Mouse (Mus musculus): ENCODE measurements around the gene Sde2. TPM values are rescaled to one million over a fixed set of nuclear protein-coding genes. Genes with fewer than 3 reads are reported as not detected.

Gene Sde2
- polyA plus RNA-seq, 1 experiment, result 15.3 TPM

DNA sequence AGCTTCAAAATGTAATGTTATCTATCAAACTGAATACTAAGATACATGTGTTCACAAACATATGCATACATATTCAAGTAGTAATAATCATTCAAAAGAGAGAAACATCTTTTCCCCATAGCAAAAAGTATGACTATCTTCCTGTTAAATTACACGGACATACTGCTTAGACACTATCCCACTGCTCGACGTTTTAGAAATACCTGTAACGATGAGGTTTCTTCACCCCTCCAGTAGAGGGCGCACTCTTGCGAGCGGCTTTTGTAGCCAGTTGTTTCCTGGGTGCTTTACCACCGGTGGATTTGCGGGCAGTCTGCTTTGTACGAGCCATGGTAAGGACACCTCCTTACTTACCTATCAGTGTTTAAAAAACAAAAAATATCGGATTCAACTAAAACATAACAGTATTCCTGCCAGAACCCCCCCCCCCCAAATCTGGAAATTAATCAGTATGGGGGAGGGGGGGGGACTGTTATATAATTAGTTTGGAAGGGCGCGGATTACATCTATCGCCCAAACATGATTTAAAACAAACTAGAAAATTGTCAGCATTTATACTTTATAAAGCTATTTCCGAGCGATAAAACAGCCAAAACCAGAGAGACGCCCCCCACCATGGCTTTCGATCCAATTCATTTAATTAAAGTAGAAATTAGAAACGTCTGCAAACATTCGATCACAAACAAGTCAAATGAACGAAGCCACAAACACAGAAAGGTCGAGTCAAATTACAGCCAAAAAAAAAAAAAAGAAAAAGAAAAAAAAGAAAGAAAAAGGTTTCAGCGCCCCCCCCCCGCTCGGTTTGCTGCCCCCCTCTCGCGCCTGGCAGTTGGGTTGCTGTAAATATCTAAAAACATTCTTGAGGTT, 39.1 kb upstream of the Sde2 start:
- peak overlapping the region; percentile 92 for H3K4me2 ChIP-seq (ENCODE audit: low read depth)

DNA sequence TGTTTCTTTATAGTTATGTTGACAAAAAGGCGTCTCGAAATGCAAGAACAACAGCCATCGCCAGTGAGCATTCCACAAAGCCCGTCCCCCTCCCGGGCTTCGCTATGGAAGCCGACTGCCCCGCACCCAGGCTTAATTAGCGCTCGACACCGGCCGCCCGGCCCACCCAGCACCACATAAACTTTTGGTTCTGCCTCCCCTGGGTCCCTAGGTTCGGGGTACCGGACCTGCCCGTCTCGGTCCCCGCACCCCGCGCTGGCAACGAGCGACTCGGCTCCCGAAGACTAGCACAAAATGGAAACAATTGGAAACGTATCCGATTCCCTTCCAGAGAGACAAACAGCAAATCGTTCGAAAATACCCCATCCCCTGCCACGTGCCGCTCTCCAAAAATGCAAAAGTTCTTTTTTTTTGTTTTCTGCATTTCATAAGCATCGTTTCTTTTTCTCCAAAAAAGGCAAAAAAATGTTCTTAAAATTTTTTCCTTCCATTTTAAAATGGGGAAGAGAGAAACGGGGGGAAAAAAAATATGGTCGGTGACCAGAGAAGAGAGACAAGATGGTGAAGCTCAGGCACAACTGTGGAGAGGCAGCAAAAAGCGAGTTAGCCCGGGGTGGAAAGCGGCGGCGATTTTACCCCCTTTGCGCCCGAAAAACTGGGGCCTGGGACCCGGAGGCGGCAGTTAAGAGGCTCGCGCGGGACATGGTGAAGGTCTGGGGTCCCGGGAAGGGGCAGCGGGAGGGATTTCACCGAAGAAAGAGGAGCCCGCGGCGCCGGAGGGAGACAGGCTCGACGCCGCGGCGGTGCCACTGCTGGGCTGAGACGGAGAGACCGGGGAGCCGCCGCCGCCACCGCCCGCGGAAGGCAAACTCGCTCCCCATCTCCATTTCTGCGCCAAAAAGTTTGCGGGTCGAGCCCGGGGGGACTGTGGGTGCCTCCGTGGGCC, 38.2 kb upstream of the Sde2 start:
- Histone ChIP-seq H3K79me2 (ENCODE audit: control insufficient read depth, insufficient read depth) (peaks cover 52% of the 10 kb centered on the region), H3K27me3 (ENCODE audit: control insufficient read depth, insufficient read depth, insufficient read length) (no peaks in the 10 kb centered on the region), H3K4me3 (peak overlapping the region; percentile 96), H3K4me2 (ENCODE audit: low read depth) (peak overlapping the region; percentile 92), H3K36me3 (ENCODE audit: control insufficient read depth, insufficient read depth) (peaks cover 29% of the 10 kb centered on the region), H3ac (ENCODE audit: control insufficient read depth, insufficient read length) (peak overlapping the region; percentile 88)
- TF ChIP-seq E2F4 (IDR thresholded peaks at IDR 0.05; ENCODE audit: insufficient read depth) (no peak), TCF12 (IDR thresholded peaks at IDR 0.05; ENCODE audit: insufficient read depth, poor library complexity, severe bottlenecking) (no peak), CEBPB (IDR thresholded peaks at IDR 0.05; ENCODE audit: insufficient read depth, poor library complexity, severe bottlenecking) (no peak), SRF (IDR thresholded peaks at IDR 0.05; ENCODE audit: control insufficient read depth, insufficient read length, low read depth) (no peak), USF1 (IDR thresholded peaks at IDR 0.05; ENCODE audit: low read depth) (no peak), TCF3 (IDR thresholded peaks at IDR 0.05; ENCODE audit: insufficient read length, low read depth) (no peak), MAX (IDR thresholded peaks at IDR 0.05; ENCODE audit: low read depth) (no peak), MYOG (IDR thresholded peaks at IDR 0.05; ENCODE audit: control insufficient read depth in 1 of 3, insufficient read depth in 1 of 3, insufficient read length in 2 of 3, low read depth in 2 of 3) (no peak), POLR2AphosphoS2 (IDR thresholded peaks at IDR 0.05; ENCODE audit: insufficient read length, low read depth) (no peak), POLR2A (IDR thresholded peaks at IDR 0.05; ENCODE audit: insufficient read length, low read depth) (no peak), REST (IDR thresholded peaks at IDR 0.05; ENCODE audit: insufficient read depth, insufficient read length) (no peak), MYOD1 (IDR thresholded peaks at IDR 0.05; ENCODE audit: control insufficient read depth in 1 of 3, insufficient read length in 2 of 3, low read depth in 2 of 3) (no peak)

More for the DNA sequence above, 39.1 kb upstream of the Sde2 start:
- Histone ChIP-seq H3K79me2 (ENCODE audit: control insufficient read depth, insufficient read depth) (peaks cover 58% of the 10 kb centered on the region), H3K4me3 (peak overlapping the region; percentile 96), H3ac (ENCODE audit: control insufficient read depth, insufficient read length) (peak overlapping the region; percentile 88), H3K27me3 (ENCODE audit: control insufficient read depth, insufficient read depth, insufficient read length) (no peaks in the 10 kb centered on the region), H3K36me3 (ENCODE audit: control insufficient read depth, insufficient read depth) (peaks cover 38% of the 10 kb centered on the region)
- no peak for TF ChIP-seq POLR2A (IDR thresholded peaks at IDR 0.05; ENCODE audit: insufficient read length, low read depth)
- no peak for TF ChIP-seq CEBPB (IDR thresholded peaks at IDR 0.05; ENCODE audit: insufficient read depth, poor library complexity, severe bottlenecking)
- TF ChIP-seq SRF (IDR thresholded peaks at IDR 0.05; ENCODE audit: control insufficient read depth, insufficient read length, low read depth), result no peak
- TF ChIP-seq MAX (IDR thresholded peaks at IDR 0.05; ENCODE audit: low read depth), result no peak
- no peak for TF ChIP-seq USF1 (IDR thresholded peaks at IDR 0.05; ENCODE audit: low read depth)
- TF ChIP-seq E2F4 (IDR thresholded peaks at IDR 0.05; ENCODE audit: insufficient read depth), result no peak
- TF ChIP-seq TCF3 (IDR thresholded peaks at IDR 0.05; ENCODE audit: insufficient read length, low read depth), result no peak
- TF ChIP-seq REST (IDR thresholded peaks at IDR 0.05; ENCODE audit: insufficient read depth, insufficient read length), result no peak
- TF ChIP-seq POLR2AphosphoS2 (IDR thresholded peaks at IDR 0.05; ENCODE audit: insufficient read length, low read depth), result no peak
- no peak for TF ChIP-seq TCF12 (IDR thresholded peaks at IDR 0.05; ENCODE audit: insufficient read depth, poor library complexity, severe bottlenecking)
- no peak for TF ChIP-seq MYOD1 (IDR thresholded peaks at IDR 0.05; ENCODE audit: control insufficient read depth in 1 of 3, insufficient read length in 2 of 3, low read depth in 2 of 3)
- no peak for TF ChIP-seq MYOG (IDR thresholded peaks at IDR 0.05; ENCODE audit: control insufficient read depth in 1 of 3, insufficient read depth in 1 of 3, insufficient read length in 2 of 3, low read depth in 2 of 3)

DNA sequence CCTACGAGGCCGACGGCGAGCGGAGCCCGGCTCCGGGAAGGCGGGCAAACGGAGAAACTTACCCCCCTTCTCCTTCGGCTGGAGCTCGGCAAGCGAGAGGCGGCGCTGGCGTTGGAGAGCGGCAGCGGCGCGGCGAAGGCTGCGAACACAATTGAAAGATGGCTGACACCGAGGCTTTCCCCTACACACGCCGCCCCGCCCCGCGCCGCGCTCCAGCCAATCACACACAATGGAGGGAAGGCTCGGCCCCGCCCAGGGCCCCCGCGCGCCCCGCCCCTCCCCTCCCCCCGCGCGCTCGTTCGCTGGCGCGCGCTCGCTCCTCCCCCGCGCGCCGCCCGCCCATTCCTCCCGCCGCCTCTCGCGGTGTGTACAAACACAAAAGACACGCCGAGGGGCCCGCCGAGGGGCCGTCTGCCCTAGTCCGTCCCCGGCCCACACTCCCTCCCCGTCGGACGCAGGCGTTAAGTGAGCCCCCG, 37.5 kb upstream of the Sde2 start:
- Histone ChIP-seq H3K79me2 (ENCODE audit: control insufficient read depth, insufficient read depth) (peaks cover 44% of the 10 kb centered on the region), H3K27me3 (ENCODE audit: control insufficient read depth, insufficient read depth, insufficient read length) (no peaks in the 10 kb centered on the region), H3K4me2 (ENCODE audit: low read depth) (no peak overlapping the region), H3K36me3 (ENCODE audit: control insufficient read depth, insufficient read depth) (peaks cover 22% of the 10 kb centered on the region), H3K4me3 (peak overlapping the region; percentile 96), H3ac (ENCODE audit: control insufficient read depth, insufficient read length) (peak overlapping the region; percentile 88)
- TF ChIP-seq E2F4 (IDR thresholded peaks at IDR 0.05; ENCODE audit: insufficient read depth) (peak; percentile 2), USF1 (IDR thresholded peaks at IDR 0.05; ENCODE audit: low read depth) (no peak), POLR2AphosphoS2 (IDR thresholded peaks at IDR 0.05; ENCODE audit: insufficient read length, low read depth) (peak; percentile 98), TCF12 (IDR thresholded peaks at IDR 0.05; ENCODE audit: insufficient read depth, poor library complexity, severe bottlenecking) (no peak), POLR2A (IDR thresholded peaks at IDR 0.05; ENCODE audit: insufficient read length, low read depth) (peak; percentile 85), TCF3 (IDR thresholded peaks at IDR 0.05; ENCODE audit: insufficient read length, low read depth) (no peak), MAX (IDR thresholded peaks at IDR 0.05; ENCODE audit: low read depth) (no peak), MYOD1 (IDR thresholded peaks at IDR 0.05; ENCODE audit: control insufficient read depth in 1 of 3, insufficient read length in 2 of 3, low read depth in 2 of 3) (peak in 1 of 3 experiments; percentile 1), REST (IDR thresholded peaks at IDR 0.05; ENCODE audit: insufficient read depth, insufficient read length) (peak; percentile 40)

Data from myocyte (in vitro differentiated cells).